Mouse (Mus musculus) naive thymus-derived CD4-positive, alpha-beta T cell, adult 2 months (primary cell): ENCODE data around the gene Sema3b.
A peak's percentile ranks its signal among the peaks of the same experiment; 100 is the strongest.

Source experiments
- DNase-seq: peaks from one replicate; pipeline ENCODE4 v3.0.0-alpha.2; 2011; ENCODE audit warnings: low read depth

Gene Sema3b

GRCm38 (mm10) chr9:107633091-107633660 lies 24.1 kb upstream of the Sema3b start:
- peak; percentile 90 for DNase-seq

- peak; percentile 23 for DNase-seq
Observed at GRCm38 (mm10) chr9:107632478-107632877, 23.4 kb upstream of the Sema3b start.

- no peak for DNase-seq
Observed at GRCm38 (mm10) chr9:107631861-107632260, 22.8 kb upstream of the Sema3b start.

GRCm38 (mm10) chr9:107631311-107631826 lies 22.3 kb upstream of the Sema3b start:
- DNase-seq = peak; percentile 39

GRCm38 (mm10) chr9:107630576-107630975 lies 21.5 kb upstream of the Sema3b start:
- no peak for DNase-seq

GRCm38 (mm10) chr9:107629901-107630425 lies 20.9 kb upstream of the Sema3b start:
- peak; percentile 69 for DNase-seq

GRCm38 (mm10) chr9:107629411-107629730 lies 20.3 kb upstream of the Sema3b start:
- no peak for DNase-seq

GRCm38 (mm10) chr9:107628721-107629410 lies 19.8 kb upstream of the Sema3b start:
- DNase-seq = no peak

GRCm38 (mm10) chr9:107627387-107628255 lies 18.6 kb upstream of the Sema3b start:
- no peak for DNase-seq

GRCm38 (mm10) chr9:107626844-107627277 lies 17.8 kb upstream of the Sema3b start:
- DNase-seq = peak; percentile 89

- DNase-seq = no peak
Observed at GRCm38 (mm10) chr9:107626158-107626843, 17.3 kb upstream of the Sema3b start.

GRCm38 (mm10) chr9:107625351-107626128 lies 16.5 kb upstream of the Sema3b start:
- DNase-seq = no peak

- DNase-seq = no peak
Observed at GRCm38 (mm10) chr9:107624951-107625350, 15.9 kb upstream of the Sema3b start.

GRCm38 (mm10) chr9:107624539-107624938 lies 15.5 kb upstream of the Sema3b start:
- peak; percentile 76 for DNase-seq

- no peak for DNase-seq
Observed at GRCm38 (mm10) chr9:107620954-107621353, 11.9 kb upstream of the Sema3b start.

GRCm38 (mm10) chr9:107619546-107619879 lies 10.5 kb upstream of the Sema3b start:
- no peak for DNase-seq

GRCm38 (mm10) chr9:107618778-107619545 lies 9.9 kb upstream of the Sema3b start:
- DNase-seq = no peak

- no peak for DNase-seq
Observed at GRCm38 (mm10) chr9:107618098-107618497, 9.1 kb upstream of the Sema3b start.

GRCm38 (mm10) chr9:107617461-107617860 lies 8.4 kb upstream of the Sema3b start:
- no peak for DNase-seq

GRCm38 (mm10) chr9:107615035-107615434 lies 6.0 kb upstream of the Sema3b start:
- no peak for DNase-seq
